Mouse (Mus musculus) T-helper 17 cell (primary cell): ENCODE measurements around the gene Erbb4.

ENCODE experiments used
- in situ Hi-C, 2 experiments: fragments of 300-600 bp; cut with MboI, MseI; formaldehyde crosslinking; loops; 1 replicate in 1 of 2; 2 replicates in 1 of 2; pipeline ENCODE4 v1.15.1; 2025; ENCODE audit warnings: high pct_unique_total_duplicates in 2 of 2

The Erbb4 gene

DNA sequence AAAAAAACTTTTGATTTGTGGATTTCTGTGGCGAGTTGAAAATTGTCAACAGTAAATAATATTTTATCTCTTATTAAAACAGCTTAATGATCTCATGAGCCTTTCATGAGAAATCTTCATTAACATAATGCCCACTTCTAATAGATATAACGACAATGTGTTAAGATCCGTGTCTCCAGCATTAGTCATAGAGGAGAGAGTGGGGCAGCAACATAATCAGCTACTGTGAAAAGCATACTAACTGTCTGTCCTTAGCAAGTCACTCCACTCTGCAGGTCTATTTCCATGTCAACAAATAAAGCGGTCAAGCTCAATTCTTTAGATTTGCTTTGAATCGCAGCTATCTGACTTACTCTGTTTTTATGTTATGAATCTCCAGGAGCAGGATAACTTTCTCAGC lies 80.0 kb downstream of the Erbb4 start:
- in situ Hi-C loops, result no loop called here

DNA sequence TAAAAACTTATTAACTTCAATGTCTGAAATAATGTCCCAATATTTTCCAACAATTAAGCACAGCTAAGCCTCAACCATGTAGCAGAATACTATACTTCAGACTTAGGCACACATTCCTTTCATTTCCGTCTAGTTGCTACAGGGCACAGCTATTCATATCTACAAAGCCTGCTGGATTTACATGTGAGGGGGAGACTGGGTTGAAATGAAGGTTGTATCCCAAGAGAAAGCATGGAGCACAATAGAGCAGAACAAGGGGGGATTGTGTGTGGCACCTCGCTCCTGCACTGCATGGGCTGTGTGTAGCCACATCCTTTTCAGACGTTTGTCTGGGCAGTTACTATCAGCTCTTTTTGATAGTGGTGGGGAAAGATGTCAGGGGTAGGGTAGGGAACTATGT lies 83.0 kb downstream of the Erbb4 start:
- in situ Hi-C loops, result no loop called here

DNA sequence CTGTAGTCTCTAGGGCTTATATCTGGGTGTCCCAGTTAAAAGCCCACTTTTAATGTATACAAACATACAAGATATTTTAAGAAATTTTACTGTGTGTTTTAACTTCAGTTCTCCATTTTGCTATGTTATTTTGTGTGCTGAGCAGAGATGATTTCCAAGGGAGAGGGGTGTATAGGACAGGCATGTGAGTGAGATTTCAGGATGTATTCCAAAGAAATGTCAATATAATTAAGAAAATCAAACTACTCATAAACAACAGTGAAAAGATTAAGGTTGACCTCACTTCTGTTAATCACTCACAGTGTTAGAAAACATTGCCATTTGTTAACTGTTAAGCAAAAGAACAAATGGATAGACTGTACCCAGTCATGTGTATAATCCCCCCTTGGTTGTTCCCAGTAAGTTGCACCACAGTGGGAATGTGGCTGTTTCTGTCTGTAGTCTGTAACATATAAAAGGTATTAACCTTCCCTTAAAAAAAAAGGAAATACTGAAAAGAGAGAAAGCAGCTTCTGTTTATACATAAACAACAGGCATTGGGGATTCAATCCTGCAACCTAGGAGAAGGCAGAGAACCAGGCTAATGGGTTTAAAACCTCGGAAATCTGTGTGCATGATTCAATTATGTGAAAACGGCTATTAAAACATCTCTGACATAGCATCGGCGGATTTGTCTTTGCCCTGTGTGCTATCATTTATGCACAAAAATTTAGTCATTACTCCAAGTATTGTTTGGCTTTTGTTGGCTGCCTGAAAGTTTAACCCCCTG lies 84.5 kb downstream of the Erbb4 start:
- in situ Hi-C loops, result no loop called here

DNA sequence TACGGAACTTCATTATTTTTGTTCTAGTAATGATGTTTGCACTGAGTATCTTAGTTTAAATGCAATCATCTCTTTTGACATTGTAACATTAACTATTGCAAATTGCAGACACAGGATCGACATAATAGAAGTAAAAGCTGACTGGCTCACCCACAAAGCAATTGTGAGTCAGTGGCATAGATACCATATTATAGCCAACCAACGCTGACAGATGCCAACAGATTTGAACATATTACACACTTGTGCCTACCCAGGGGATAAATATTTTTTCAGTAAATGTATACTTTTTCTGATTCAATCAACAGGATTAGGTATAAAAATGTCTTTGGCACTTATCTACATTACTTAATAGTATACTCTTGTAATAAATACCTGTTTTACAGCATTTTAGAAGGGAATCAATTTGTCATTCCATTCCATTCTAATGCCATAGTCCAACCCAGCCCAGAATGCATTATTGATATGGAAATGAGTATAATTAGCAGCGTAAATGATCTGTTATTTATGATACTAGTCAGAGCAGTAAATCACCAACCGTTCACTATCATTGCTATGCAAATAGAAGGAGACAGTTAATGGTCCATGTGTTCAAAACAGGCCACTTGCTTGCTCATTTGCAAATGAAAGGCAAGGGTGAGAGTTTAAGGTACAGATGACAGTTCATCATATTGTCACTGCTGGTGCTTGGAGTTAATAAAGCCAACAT lies 97.9 kb downstream of the Erbb4 start:
- in situ Hi-C loops, result no loop called here

DNA sequence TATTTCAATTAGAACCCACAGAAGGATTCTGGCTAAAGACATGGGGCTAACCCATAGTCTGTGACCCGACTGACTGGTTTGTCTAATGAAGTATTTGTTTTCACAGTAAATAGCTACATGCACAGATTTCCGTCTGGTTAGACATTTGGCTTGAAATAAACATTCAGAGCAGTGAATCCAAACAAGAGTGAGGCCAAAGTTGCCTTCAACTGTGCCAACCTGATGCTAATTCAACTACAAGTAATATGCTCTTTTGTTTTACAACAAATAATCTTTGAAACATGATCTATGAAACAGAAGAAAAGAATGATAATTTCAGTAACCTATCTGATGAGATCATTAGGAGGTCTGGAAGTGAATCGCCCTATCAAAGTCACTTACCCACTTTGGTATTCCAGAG lies 106.5 kb downstream of the Erbb4 start:
- in situ Hi-C loops, result no loop called here

DNA sequence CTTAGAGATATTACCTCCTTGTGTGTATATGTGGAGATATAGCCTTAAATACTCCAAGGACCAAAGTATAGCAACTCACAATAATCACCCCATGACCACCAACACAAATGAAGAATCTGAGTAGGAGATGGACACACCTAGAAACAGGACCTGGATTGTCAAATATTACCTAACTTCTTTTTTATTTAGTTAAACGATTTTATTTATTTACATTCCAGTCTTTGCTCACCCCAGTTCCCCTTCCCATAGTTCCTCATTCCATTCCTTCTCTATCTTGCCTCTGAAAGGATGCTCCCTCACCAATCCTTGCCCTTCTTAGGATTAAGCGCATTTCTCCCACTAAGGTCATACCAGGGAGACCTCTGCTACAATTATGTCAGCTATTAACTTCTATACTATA lies 128.6 kb downstream of the Erbb4 start:
- in situ Hi-C loops, result loop anchor here in 1 of 2 experiments (10.0 kb wide), 1 partner anchor 404 kb away; no protein-coding TSS in a partner anchor

DNA sequence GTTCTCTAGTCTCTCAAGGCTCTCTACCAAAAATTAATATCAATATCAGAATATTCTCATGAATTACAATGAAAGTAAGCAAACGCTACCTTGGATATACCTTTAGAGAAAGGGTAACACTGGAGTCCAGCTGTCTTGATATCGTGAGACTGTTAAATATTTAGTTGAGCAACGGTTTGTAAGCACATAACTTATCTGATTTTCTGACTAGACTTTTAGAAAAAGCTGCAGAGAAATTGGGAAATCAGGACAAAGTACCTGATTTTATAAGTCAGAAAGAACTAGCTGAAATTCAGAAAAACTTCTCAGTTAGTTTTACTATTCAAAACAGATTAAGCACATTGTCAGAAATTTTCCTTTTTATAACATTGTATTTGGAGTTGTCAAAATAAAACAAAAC lies 129.3 kb downstream of the Erbb4 start:
- in situ Hi-C loops, result loop anchor here in 1 of 2 experiments (10.0 kb wide), 1 partner anchor 404 kb away; no protein-coding TSS in a partner anchor

DNA sequence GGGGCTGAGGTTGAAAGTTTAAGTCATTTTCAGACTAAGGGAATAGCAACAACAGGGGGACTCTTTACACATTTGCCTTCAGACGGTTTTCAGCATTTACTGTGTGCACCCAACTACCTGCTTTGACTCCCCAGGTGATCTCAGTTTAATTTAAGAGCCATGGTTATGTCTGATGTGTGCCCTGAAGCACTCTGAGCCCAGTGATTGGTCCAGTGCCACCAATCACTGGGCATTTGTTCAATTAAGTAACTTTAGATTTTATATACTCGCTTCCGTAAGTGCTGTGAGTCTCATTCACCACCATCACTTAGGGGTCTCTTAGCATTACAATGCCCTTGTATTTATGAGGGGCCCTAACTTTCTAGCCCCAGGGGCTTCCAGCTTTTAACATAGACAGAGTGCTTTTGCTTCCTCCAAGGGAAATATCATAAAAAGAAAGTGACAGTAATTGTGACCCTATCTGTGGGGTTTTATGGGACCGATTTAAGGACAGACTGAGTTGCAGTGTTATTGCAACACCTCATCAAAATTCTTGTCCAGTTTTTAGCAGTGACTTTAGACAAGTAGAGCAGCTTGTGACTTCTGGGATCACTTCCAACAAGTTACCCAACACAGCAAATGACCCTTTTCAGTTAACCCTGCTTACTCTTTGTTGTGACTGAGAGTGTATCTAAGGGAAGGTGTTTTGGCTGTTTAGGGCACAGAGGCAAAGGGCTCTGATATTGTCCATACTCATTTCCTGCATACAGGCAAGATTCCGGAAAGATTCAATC lies 134.3 kb downstream of the Erbb4 start:
- in situ Hi-C loops, result loop anchor here in 1 of 2 experiments (10.0 kb wide), 1 partner anchor 399 kb away; no protein-coding TSS in a partner anchor

DNA sequence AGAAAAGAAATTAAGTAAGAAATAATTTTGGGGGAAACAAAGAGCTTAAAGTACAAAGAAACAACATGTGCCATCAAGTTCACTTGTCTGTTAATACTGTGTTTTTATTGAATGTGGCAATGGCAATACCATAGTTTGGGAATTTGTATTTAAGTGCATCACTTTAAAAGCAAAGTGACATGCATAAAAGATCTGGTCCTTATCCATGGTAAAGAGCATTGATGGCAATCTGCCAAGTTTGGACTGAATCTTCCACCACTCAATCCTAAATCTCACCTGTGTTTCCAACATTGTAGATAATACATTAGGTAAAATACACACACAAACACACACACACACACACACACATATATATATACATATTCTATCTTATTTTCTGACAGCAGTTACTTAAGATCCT lies 143.7 kb downstream of the Erbb4 start:
- in situ Hi-C loops, result no loop called here

DNA sequence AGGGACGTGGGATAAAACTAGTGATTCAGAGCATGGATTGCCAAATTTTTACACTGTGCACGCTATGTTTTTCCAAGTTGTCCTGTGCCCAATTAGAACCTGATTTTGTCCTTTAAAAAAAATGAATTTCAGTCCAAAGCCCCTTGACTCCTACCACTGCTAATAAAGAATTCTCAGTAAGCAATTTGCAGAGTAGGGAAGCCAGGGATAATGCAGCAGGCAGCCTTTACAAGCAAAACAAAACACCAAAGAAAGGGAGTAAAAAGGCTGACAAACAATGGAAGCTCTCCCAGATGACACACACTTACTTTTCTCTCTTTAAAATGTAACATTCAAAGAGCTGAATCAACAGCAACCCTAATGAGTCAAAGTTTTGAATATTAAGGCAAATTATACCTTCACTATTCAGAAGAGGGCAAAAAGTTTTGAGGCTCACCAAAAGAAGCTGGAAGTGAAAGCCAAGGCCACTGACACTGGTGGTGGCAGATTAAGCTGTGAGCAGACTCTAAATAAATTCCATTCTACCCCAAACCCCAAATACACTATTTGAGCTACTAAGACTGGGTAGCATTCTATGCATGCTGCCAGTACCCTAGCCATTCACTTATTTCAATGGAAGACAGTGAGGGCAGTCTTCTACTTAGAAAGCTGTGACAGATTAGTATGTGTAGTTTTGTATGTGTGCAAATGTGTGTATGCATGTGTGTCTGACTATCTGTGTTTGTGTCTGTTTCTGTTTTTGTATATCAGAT lies 146.3 kb downstream of the Erbb4 start:
- in situ Hi-C loops, result no loop called here

DNA sequence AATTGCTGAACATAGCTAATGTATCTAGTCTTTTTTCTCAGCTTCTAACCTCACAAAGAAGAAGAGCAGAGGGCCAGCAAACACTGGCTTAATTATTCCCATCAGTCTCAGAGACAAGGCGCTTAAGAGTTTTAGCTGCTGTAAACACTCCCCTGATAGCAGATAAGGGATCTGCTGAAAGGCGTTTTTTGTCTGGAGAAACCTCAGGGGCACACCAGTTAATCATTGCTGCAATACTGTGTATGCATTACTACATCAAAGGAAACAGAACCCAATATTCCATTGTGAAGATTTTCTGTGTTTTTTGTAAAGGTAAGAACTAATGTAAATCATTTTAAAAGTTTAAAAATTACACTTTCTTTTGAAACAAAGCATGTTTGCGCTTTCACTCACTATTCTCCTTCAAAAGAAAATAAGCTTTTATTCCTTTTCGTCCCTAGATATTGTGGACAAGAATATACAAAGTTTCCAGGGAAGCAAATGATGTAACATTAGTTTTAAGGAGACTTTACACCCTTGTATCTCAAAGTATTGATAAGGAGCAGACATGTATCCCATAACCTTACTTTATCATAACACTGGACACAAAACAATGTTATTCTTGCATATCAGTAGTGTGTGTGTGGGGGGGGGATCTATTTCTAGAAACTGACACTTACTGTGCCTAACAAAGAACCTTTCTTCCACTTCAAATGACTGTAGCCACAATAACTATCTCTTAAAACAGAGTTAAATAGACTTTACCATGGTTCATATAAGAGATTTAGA lies 150.9 kb downstream of the Erbb4 start:
- in situ Hi-C loops, result no loop called here

DNA sequence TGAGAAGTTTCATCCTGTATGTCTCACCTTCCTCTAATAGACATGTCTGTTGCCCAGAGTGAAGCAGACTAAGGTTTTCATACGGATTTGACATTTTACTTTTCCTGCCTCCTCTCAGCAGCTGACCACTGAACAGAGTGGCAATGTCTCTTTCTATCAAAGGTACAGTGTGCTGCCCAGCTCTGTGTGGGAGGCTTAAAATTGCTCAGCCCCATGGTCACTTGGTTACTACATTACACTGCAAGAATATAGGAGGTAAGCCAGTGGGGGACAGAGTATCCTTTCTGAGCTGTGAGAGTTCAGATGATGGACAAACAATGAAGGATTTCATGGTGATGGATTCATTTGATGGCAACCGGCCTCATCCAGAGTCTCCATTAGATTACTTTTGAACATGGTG lies 152.4 kb downstream of the Erbb4 start:
- in situ Hi-C loops, result no loop called here

DNA sequence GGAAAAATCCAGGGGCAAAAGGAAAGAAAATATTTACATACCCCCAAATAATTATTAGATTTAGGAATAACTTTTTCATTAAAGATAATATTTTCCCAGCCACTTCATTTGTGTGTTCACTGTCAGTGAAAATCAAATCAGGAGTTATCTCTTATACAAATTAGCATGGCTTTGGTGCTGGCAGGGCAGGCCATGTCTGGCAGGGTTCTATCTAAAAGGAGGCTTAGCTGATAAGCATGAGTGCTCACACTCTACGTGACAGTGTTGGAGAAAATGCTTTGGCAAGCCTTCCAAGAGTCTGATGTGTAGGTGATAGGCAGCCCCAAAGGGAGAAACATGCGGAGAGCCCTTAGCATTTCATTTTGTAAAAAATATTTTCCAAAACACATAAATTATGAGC lies 164.7 kb downstream of the Erbb4 start:
- in situ Hi-C loops, result no loop called here

DNA sequence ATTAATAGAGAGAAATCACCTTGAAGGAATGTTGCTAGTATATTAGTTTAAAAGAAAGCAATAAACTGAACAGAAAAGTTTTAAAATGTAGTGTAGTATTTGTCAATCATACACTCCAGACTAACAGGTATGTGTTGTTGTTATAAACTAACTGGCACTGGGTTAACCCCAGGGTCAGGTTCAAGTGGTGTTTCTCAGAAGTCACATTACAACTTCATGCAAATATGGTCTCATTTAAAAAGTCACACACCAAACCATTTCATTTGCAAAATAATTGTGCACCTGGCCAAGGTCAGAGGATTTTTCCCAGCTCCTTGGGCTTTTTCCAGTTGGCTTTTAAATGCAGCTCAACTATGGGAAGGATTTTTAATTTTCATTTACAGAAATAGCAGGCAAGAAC lies 173.1 kb downstream of the Erbb4 start:
- in situ Hi-C loops, result no loop called here

DNA sequence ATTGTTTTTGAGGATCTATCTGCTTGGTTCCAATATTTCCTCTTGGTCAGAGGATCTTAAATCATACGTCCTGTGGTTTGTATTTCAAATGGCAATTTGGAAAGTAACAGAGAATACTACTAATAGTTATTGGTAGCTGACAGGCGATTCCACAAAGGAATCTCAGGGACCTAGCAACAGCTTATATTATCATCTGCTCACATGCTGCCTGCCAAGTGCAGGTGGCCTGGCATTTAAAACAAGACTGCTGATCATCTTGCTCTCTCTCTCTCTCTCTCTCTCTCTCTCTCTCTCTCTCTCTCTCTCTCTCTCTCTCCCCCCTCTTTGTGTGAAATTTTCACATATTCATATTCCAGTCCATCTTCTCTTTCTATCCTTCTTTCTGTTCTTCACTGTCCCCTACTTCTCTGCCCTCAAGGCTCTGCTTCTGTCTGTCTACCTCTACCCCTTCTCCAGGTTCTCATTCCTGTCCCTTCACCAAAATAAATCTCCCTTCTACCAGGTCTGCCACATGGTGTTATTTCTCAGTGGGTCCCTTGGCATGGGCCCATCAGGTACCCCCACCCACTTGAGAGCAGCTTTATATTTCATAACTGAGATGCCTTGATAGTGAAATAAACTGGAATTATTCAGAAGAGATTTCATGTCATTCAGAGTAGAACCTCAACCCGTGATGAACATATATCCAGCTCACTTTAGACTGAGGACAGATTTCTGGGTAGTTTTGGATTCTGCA lies 174.4 kb downstream of the Erbb4 start:
- in situ Hi-C loops, result no loop called here

DNA sequence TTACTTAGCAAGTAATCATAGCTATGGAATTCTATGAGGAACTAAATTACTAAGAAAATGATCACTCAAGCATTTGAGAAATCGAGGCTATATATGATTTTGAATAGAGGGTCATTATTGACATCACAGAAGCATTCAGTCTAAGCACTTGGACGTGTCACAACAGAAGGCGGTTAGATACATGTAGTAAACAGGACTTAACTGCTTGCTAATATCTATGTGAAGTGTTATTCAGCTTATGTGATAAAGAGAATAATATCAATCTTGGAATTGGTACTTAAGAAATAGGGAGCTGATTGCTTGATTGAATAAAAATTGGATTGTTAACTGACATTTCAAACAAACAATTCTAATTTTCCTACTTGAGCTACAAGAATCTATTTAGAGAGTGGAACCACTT lies 190.0 kb downstream of the Erbb4 start:
- in situ Hi-C loops, result no loop called here

DNA sequence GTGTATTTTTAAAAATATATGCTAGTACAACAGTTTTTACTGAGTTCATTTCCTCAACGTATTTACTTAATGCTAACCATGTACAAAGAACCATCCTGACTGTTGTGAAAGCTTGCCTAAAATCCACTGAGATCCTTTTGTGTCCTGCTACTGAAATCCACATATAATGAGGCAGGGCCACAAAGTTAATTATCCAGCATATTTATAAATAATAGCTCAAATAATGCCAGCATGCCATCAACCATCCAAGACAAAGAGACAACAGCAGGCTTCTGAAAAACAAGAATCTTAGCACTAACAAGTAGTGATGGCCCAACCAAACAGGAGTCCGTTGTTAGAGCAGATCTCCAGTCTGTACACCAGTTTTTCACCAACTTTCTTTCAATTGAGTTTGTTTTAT lies 215.8 kb downstream of the Erbb4 start:
- in situ Hi-C loops, result no loop called here

DNA sequence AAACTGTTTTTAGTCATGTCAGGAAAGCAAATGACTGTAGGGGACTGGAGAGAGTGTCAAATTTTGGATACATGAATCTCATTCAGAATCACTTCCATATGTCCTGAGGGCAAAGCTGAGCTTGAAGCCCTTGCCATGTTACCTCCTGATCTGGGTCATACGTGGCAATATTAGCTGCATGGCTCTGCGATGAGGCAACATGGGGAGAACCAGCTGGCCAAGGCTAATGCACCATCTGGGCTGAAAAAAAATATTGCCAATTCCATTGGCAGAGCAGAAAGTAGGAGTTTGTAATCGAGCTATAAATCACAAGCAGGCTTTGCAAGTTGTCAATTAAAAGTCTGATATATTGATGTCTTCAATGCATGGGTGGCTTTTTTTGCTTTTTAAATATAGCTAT lies 221.0 kb downstream of the Erbb4 start:
- in situ Hi-C loops, result no loop called here

DNA sequence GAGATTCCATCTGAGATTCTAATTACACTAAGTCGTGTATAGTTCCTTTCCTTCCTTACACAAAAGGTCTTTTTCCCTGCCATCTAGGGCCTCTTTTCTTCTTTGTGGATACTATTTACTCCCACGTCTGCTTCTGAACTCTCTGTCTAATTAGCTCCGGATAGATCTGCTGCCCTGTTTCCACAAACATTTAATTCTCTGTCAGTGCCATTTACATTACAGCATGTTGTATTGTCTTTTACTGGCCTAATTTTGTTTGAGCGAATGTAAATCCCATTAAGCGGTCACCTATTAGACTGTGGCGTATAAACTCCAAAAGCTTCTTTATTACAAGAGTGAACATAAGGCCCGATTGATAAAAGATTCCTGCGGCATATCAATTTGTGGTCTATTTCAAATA lies 232.9 kb downstream of the Erbb4 start:
- in situ Hi-C loops, result no loop called here

DNA sequence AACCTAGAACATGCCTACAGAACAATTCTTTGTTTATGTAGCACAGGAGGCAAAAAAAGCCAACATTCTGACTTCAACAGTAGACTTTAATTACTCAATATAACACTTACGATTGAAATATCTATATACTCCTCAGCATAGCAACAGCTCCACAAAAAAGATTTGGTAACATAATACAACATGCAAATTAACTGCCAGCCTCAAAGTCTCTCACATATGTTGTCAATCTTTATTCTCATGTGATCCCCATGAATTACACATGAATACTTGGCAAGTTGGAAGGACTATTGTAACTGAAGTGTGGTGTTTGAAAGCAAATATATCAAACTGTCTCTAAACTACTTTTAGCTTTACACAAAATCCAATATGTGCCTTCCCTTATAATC lies 234.2 kb downstream of the Erbb4 start:
- in situ Hi-C loops, result no loop called here
